Mouse (Mus musculus): ENCODE data around the gene Mical2. TPM values are rescaled to one million over a fixed set of nuclear protein-coding genes. Genes with fewer than 3 reads are reported as not detected.

Gene Mical2
- total RNA-seq (2021) = 100 to 1,000 TPM in 1 of 2 experiments, 10 to 100 TPM in 1; 80.8 to 101 TPM

GRCm38 (mm10) chr7:112225615-112226262 lies at the start of gene Mical2:
TSS of gene Mical2 (plus strand) at chr7:112225856.
- peak; percentile 87 to 89 for DNase-seq
- intact Hi-C loops (cut with DNase I) = loop anchor here (2.0 to 5.0 kb wide), 3 partner anchors 53 to 102 kb away; no protein-coding TSS in a partner anchor

GRCm38 (mm10) chr7:112176627-112177026 lies 49.0 kb upstream of the Mical2 start:
- DNase-seq = no peak
- intact Hi-C loops (cut with DNase I) = no loop called here

- intact Hi-C loops (cut with DNase I) = loop anchor here (1.0 to 5.0 kb wide), 2 partner anchors 95 to 102 kb away; no protein-coding TSS in a partner anchor
Measured at GRCm38 (mm10) chr7:112180235-112180705, 45.4 kb upstream of the Mical2 start.

GRCm38 (mm10) chr7:112183258-112183841 lies 42.3 kb upstream of the Mical2 start:
- peak; percentile 91 to 94 for DNase-seq
- intact Hi-C loops (cut with DNase I) = loop anchor here (1.0 to 5.0 kb wide), 3 partner anchors 99 to 186 kb away; no protein-coding TSS in a partner anchor

More at GRCm38 (mm10) chr7:112180235-112180705, 45.4 kb upstream of the Mical2 start:
- peak; percentile 83 for DNase-seq

- DNase-seq = no peak
- intact Hi-C loops (cut with DNase I) = loop anchor here (2.0 to 5.0 kb wide), 2 partner anchors 38 to 98 kb away; no protein-coding TSS in a partner anchor
Measured at GRCm38 (mm10) chr7:112184519-112185225, 41.0 kb upstream of the Mical2 start.

- intact Hi-C loops (cut with DNase I) = loop anchor here (2.0 kb wide), 1 partner anchor 38 kb away; no protein-coding TSS in a partner anchor
- DNase-seq = peak; percentile 33 to 40
Measured at GRCm38 (mm10) chr7:112185226-112185745, 40.4 kb upstream of the Mical2 start.

- DNase-seq = no peak
- intact Hi-C loops (cut with DNase I) = no loop called here
Measured at GRCm38 (mm10) chr7:112186871-112187270, 38.8 kb upstream of the Mical2 start.

GRCm38 (mm10) chr7:112187536-112188459 lies 37.9 kb upstream of the Mical2 start:
- intact Hi-C loops (cut with DNase I) = no loop called here

GRCm38 (mm10) chr7:112192237-112192636 lies 33.4 kb upstream of the Mical2 start:
- no peak for DNase-seq
- intact Hi-C loops (cut with DNase I) = no loop called here

More at GRCm38 (mm10) chr7:112187536-112188459, 37.9 kb upstream of the Mical2 start:
- no peak for DNase-seq

GRCm38 (mm10) chr7:112192778-112193177 lies 32.9 kb upstream of the Mical2 start:
- no peak for DNase-seq
- intact Hi-C loops (cut with DNase I) = no loop called here

GRCm38 (mm10) chr7:112194286-112194685 lies 31.4 kb upstream of the Mical2 start:
- DNase-seq = no peak
- intact Hi-C loops (cut with DNase I) = no loop called here

- intact Hi-C loops (cut with DNase I) = no loop called here
- no peak for DNase-seq
Measured at GRCm38 (mm10) chr7:112197461-112197860, 28.2 kb upstream of the Mical2 start.

GRCm38 (mm10) chr7:112199343-112199742 lies 26.3 kb upstream of the Mical2 start:
- no peak for DNase-seq
- intact Hi-C loops (cut with DNase I) = no loop called here

GRCm38 (mm10) chr7:112200761-112201160 lies 24.9 kb upstream of the Mical2 start:
- intact Hi-C loops (cut with DNase I) = no loop called here
- no peak for DNase-seq

- DNase-seq = peak in 1 of 2 experiments; percentile 41
- intact Hi-C loops (cut with DNase I) = no loop called here
Measured at GRCm38 (mm10) chr7:112202194-112202593, 23.5 kb upstream of the Mical2 start.

- DNase-seq = no peak
- intact Hi-C loops (cut with DNase I) = no loop called here
Measured at GRCm38 (mm10) chr7:112202843-112203242, 22.8 kb upstream of the Mical2 start.

GRCm38 (mm10) chr7:112203937-112204336 lies 21.7 kb upstream of the Mical2 start:
- intact Hi-C loops (cut with DNase I) = no loop called here
- no peak for DNase-seq

- intact Hi-C loops (cut with DNase I) = no loop called here
- DNase-seq = peak in 1 of 2 experiments; percentile 60
Measured at GRCm38 (mm10) chr7:112204380-112204963, 21.2 kb upstream of the Mical2 start.

GRCm38 (mm10) chr7:112205513-112205912 lies 20.1 kb upstream of the Mical2 start:
- DNase-seq = no peak
- intact Hi-C loops (cut with DNase I) = no loop called here

All from heart, postnatal 36 days (tissue).